Mouse (Mus musculus): ENCODE data around the gene Ccdc125.

DNA sequence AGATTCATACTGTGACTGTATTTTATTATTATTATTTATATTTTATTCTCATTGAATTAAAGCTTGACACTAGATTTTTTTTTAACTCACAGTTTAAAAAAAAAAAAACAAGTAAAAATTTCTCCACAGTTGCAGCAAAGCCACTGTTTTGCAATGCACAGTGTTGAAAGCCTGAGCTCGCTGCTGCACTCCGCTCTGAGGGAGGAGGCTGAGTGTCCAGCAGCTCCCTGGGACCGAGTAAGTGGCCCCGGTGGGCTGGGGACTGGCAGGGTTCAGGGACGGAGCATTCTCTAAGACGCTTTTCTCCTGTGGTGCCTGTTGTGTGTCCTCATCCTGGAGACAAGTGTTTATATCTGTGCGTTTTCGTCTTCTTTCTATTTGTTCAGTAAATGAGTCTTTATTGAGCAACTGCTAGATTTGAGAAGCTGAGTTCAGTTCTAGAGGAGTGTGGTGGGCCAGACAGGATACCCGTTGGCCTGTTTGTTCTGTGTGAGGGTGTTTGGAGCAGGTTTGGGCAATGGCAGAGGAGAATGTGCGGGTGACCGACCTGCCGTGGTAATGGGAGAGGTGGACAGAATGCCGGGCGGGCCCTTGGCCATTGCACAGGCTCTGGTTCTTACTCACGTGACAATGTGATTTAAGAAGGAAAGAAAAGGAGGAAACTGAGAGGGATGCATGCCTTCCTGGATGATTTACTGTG, 6.6 kb downstream of the Ccdc125 start:
- no peak for TF ChIP-seq GATA1 (IDR thresholded peaks at IDR 0.05; ENCODE audit: low read length)
- no peak for TF ChIP-seq TAL1 (IDR thresholded peaks at IDR 0.05; ENCODE audit: low read length)
